Mouse (Mus musculus): ENCODE measurements at regions not wholly inside any gene's neighbourhood (a gene's known extent, or its start where the extent isn't known, plus 50 kb on each side); places are given as distances from the start of the nearest gene placed in this dataset.

DNA sequence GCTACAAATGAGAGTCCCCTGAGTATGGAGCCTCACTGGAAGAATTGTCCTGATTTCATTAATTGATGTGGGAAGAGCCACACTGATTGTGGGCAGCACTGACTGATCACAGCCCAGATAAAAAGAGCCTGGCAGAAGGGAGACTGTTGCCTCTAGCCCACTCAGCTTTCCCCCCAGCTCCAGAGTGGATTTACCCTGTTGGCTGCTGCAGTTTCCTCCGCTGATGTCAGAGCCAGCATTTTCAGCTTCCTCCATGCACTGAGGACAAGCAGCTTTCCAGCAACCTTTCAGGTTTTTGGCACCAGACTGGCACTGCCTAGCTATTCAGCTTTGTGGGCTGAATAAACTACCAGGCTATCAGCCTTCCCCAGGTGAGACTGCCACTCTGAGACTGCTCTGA, 65.9 kb upstream of the Man1a2 start:
- TF ChIP-seq POLR2A (IDR thresholded peaks at IDR 0.05; ENCODE audit: extremely low read depth, insufficient read depth, low read length): no peak
- TF ChIP-seq CTCF (IDR thresholded peaks at IDR 0.05; ENCODE audit: low read depth, low read length): no peak
